ENCODE assay signal across 8 mouse cellular contexts in the genomic region with DNA sequence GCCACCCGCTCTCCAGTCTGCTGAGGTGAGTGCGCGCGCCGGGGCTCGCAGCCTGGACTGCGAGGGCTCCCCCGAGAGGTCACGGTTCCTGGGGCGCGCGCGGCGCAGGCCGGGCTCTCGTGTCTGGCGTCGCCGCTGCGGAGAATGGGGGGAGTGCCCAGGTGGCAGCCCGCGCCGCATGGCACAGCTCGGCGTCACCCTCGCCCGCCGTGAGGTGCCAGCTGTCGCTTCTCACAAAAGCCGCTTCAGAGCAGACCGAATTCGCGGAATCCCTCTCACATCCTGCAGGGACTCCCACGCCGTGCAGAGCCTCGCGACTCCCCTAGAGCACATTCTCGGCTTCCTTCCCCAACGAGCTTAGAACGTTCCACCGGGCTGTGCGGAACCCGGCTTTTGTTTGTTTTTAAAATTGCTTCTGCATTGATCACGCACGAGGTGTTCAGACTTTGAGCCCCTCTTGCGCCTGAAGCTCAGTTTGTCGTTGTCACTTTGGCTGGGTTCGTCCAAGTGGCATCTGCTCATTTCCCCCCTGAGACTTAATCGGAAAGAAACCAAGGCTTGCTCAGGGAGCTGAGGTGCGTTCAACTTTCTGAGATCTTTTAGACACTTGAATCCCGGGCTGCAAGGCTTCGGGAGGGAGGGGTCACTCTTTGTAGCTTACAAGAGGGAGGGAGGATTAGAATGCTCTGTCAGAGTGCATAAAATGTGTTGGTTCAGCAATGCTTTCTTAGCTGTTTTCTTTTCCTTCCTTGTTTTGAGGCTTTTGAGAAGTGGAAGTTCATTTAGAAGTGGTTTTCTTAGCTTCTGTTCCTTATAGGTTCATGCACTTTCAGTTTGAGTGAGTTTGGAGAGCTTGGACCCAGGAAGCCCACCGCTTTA. TPM values are rescaled to one million over a fixed set of nuclear protein-coding genes. Genes with fewer than 3 reads are reported as not detected.
DNase-seq lines count a peak whose midpoint lies in the region; ATAC-seq and TF ChIP-seq lines count a peak whose summit lies in the region.

Taf11 (minus strand) TSS at position 223 of the 879 bp plus-strand sequence.

- peaks cover 2% of the 10 kb centered on the region; the same call in 1 of the 2 replicates for H3K36me3 ChIP-seq in hindbrain, embryonic 15.5 days
- H3K36me3 ChIP-seq in midbrain, embryonic 12.5 days: peaks cover 6% of the 10 kb centered on the region

- H3K4me1 ChIP-seq in hindbrain, embryonic 15.5 days (replicated peaks): peaks cover 46% of the 10 kb centered on the region
- peaks cover 33% of the 10 kb centered on the region for H3K4me1 ChIP-seq in midbrain, embryonic 12.5 days

- no peak for TF ChIP-seq CTCF in gastrocnemius, adult 2 months (IDR thresholded peaks at IDR 0.05)

- intact Hi-C loops in gastrocnemius, adult 2 months (cut with DNase I): loop anchor here (2.0 to 5.0 kb wide), 4 partner anchors 62 to 169 kb away; no protein-coding TSS in a partner anchor
- intact Hi-C loops in left cerebral cortex, postnatal 36 days (cut with DNase I): loop anchor here (5.0 kb wide), 3 partner anchors 67 to 152 kb away; no protein-coding TSS in a partner anchor

- H3K27ac ChIP-seq in gastrocnemius, adult 2 months: peak within 1 kb of the TSS; percentile 96
- H3K27ac ChIP-seq in hindbrain, embryonic 15.5 days (replicated peaks): peak within 1 kb of the TSS; percentile 90
- peak within 1 kb of the TSS; percentile 76 for H3K27ac ChIP-seq in midbrain, embryonic 12.5 days (replicated peaks)

- no peak for DNase-seq in urinary bladder, adult 2 months (ENCODE audit: low spot score)
- DNase-seq in urinary bladder, postnatal 25 days (ENCODE audit: low spot score): no peak
- DNase-seq in cerebellum, postnatal 25 days: peak; percentile 85 to 89
- peak; percentile 75 for DNase-seq in gastrocnemius, adult 2 months
- DNase-seq in left cerebral cortex, postnatal 36 days (ENCODE audit: low spot score in 2 of 2): peak; percentile 78 to 86
- DNase-seq in telencephalon, adult 2 months (ENCODE audit: low read depth, low spot score): peak; percentile 81

- no peaks in the 10 kb centered on the region for H3K9me3 ChIP-seq in hindbrain, embryonic 15.5 days
- H3K9me3 ChIP-seq in midbrain, embryonic 12.5 days: no peaks in the 10 kb centered on the region

- peak; percentile 32; the same call in 1 of the 2 replicates for ATAC-seq in hindbrain, embryonic 15.5 days (ENCODE audit: low FRiP score, low read depth)
- peak; percentile 53 for ATAC-seq in midbrain, embryonic 12.5 days (ENCODE audit: low FRiP score, low read depth)

- H3K27me3 ChIP-seq in hindbrain, embryonic 15.5 days: no peaks in the 10 kb centered on the region
- 0 out of 2 replicates have a peak, but pooled peaks cover 3% of the 10 kb centered on the region for H3K27me3 ChIP-seq in midbrain, embryonic 12.5 days

- whole genome bisulfite sequencing in hindbrain, embryonic 15.5 days: 2% methylated on average over 50 of the region's 53 CpGs
- WGBS in midbrain, embryonic 12.5 days: 2% methylated on average over 52 of the region's 53 CpGs

- H3K4me3 ChIP-seq in gastrocnemius, adult 2 months: peak within 1 kb of the TSS; percentile 99
- H3K4me3 ChIP-seq in hindbrain, embryonic 15.5 days: peak within 1 kb of the TSS; percentile 88
- H3K4me3 ChIP-seq in midbrain, embryonic 12.5 days: peak within 1 kb of the TSS; percentile 96

- H3K4me2 ChIP-seq in hindbrain, embryonic 15.5 days: peak within 1 kb of the TSS; percentile 94
- peak within 1 kb of the TSS; percentile 93 for H3K4me2 ChIP-seq in midbrain, embryonic 12.5 days (replicated peaks)

- H3K9ac ChIP-seq in hindbrain, embryonic 15.5 days: peak within 1 kb of the TSS; percentile 80
- peak within 1 kb of the TSS; percentile 91 for H3K9ac ChIP-seq in midbrain, embryonic 12.5 days (replicated peaks)

RNA-seq across cellular contexts. Expression of gene Taf11, which starts in this region (rescaled TPM):
- 32.9 and 33.2 TPM in 2 replicates for polyA plus RNA-seq in urinary bladder, adult 2 months (2012; rRNA removed)
- 10 to 100 TPM; 14.0 to 19.1 TPM for total RNA-seq in gastrocnemius, adult 2 months (2021)
- polyA plus RNA-seq in hindbrain, embryonic 15.5 days (2015; fragmentation: Nextera tagmentation; extraction: Ambion mirVana): 56.4 and 59.6 TPM in 2 replicates
- total RNA-seq in left cerebral cortex, postnatal 36 days (2021): 10 to 100 TPM; 47.2 to 47.7 TPM
- 95.7 TPM in 2 replicates for polyA plus RNA-seq in midbrain, embryonic 12.5 days (2016; fragmentation: Nextera tagmentation; extraction: Ambion mirVana)

Comparison
In these comparisons a context has a peak if more than half of its experiments do, and no peak if none do; other contexts are left out.
1. DNase-seq: peak in cerebellum, postnatal 25 days (2 of 2), gastrocnemius, adult 2 months (single experiment), left cerebral cortex, postnatal 36 days (2 of 2) and telencephalon, adult 2 months (single experiment); none in urinary bladder, adult 2 months (single experiment) and urinary bladder, postnatal 25 days (single experiment).
2. Peak in every context shown above with its lines, with median percentiles within 50 percentile points of each other: H3K27ac ChIP-seq and H3K4me3 ChIP-seq.